In the genomic region with DNA sequence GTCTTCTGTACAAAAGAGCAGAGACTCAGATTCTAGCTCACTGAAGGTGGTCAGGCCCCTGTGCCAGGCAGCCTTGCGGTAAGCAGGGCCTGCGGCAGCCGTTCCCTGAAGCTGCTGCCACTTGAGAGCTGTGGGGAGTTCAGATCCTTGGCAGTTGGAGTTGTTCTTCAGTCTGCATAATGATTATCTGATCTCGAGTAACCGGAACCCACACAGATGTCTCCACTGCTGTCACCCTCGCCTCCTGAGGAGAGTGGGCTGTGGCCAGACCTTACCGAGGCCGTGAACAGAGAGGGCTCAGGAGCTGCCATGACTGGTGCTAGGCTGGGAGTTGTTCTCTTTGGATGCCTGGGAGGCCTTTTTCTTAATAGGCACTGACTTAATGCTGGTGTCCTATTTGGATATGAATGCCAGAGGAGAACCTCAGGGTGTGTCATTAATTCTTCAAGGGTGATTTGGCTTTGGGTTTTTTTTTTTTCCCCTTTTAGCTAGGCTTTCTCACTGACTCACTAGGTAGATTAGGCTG, we compare ENCODE assay signal across 10 mouse cellular contexts. TPM values are rescaled to one million over a fixed set of nuclear protein-coding genes. Genes with fewer than 3 reads are reported as not detected.
DNase-seq lines count a peak whose midpoint lies in the region; ATAC-seq and TF ChIP-seq lines count a peak whose summit lies in the region.
"Had no signal": no experiment of that assay in that cellular context is flagged by ENCODE, and none has a peak within 500 bp of the region (broad histone marks: within the 10 kb centered on the region; RNA-seq: fewer than 3 reads in every experiment).

No protein-coding gene starts in this region.

- 19% methylated on average over 8 of the region's 8 CpGs for WGBS in midbrain, postnatal 0 days
- 64% methylated on average over 8 of the region's 8 CpGs for WGBS in intestine, postnatal 0 days

- ATAC-seq in midbrain, postnatal 0 days (ENCODE audit: low FRiP score) = no peak
- no peak for ATAC-seq in intestine, postnatal 0 days

- peak overlapping the region; percentile 28 for H3K4me2 ChIP-seq in midbrain, postnatal 0 days (ENCODE audit: low read depth, low read length, poor library complexity, severe bottlenecking)
- no peak overlapping the region for H3K4me2 ChIP-seq in intestine, postnatal 0 days (replicated peaks; ENCODE audit: low read depth)
- H3K4me2 ChIP-seq: limb, embryonic 13.5 days had no signal

- peaks cover 27% of the 10 kb centered on the region for H3K4me1 ChIP-seq in midbrain, postnatal 0 days (ENCODE audit: insufficient read depth, low read length)
- H3K4me1 ChIP-seq in intestine, postnatal 0 days (replicated peaks; ENCODE audit: control insufficient read depth, insufficient read depth, low read length) = peaks cover 2% of the 10 kb centered on the region; the same call in 1 of the 2 replicates

- no peak overlapping the region; the same call in 1 of the 2 replicates for H3K9ac ChIP-seq in midbrain, postnatal 0 days (replicated peaks; ENCODE audit: low read length, poor library complexity, severe bottlenecking)
- H3K9ac ChIP-seq in intestine, postnatal 0 days (ENCODE audit: low read depth, low read length) = no peak overlapping the region
- H3K9ac ChIP-seq: limb, embryonic 13.5 days had no signal

- no peaks in the 10 kb centered on the region for H3K9me3 ChIP-seq in midbrain, postnatal 0 days (ENCODE audit: low read length)
- H3K9me3 ChIP-seq in intestine, postnatal 0 days (ENCODE audit: control insufficient read depth) = no peaks in the 10 kb centered on the region
- H3K9me3 ChIP-seq: limb, embryonic 13.5 days had no signal

- no peak for DNase-seq in left cerebral cortex, adult 2 months (ENCODE audit: extremely low spot score in 1 of 2, low spot score in 2 of 2)
- no peak for DNase-seq in left cerebral cortex, postnatal 10 days (ENCODE audit: extremely low spot score in 1 of 2, low spot score in 2 of 2)
- peak; percentile 20 for DNase-seq in T-cell, adult 2 months (ENCODE audit: low spot score)
- DNase-seq in fibroblast of lung, adult 2 months (ENCODE audit: low read depth) = peak; percentile 76
- DNase-seq in midbrain, postnatal 0 days (ENCODE audit: low spot score) = peak; percentile 53
- no peak for DNase-seq in left cerebral cortex, adult 9 months (ENCODE audit: low spot score in 2 of 2)
- DNase-seq in left cerebral cortex, adult 11 months (ENCODE audit: low spot score) = no peak
- DNase-seq: adrenal gland, adult 8-10 months had no signal

- peak overlapping the region; percentile 47 for H3K27ac ChIP-seq in left cerebral cortex, adult 2 months
- peak overlapping the region; percentile 44 for H3K27ac ChIP-seq in midbrain, postnatal 0 days (ENCODE audit: low read depth, low read length)
- no peak overlapping the region for H3K27ac ChIP-seq in intestine, postnatal 0 days (ENCODE audit: low read depth, low read length)
- H3K27ac ChIP-seq: limb, embryonic 13.5 days had no signal

- H3K27me3 ChIP-seq in midbrain, postnatal 0 days (ENCODE audit: insufficient read depth, low read length) = no peaks in the 10 kb centered on the region
- no peaks in the 10 kb centered on the region for H3K27me3 ChIP-seq in intestine, postnatal 0 days (replicated peaks; ENCODE audit: control insufficient read depth, insufficient read depth, low read length)
- H3K27me3 ChIP-seq: limb, embryonic 13.5 days had no signal

- H3K36me3 ChIP-seq in midbrain, postnatal 0 days (ENCODE audit: insufficient read depth, low read length) = peaks cover 30% of the 10 kb centered on the region
- H3K36me3 ChIP-seq in intestine, postnatal 0 days (ENCODE audit: control insufficient read depth, insufficient read depth) = peaks cover 52% of the 10 kb centered on the region

- intact Hi-C loops in left cerebral cortex, adult 2 months (cut with DNase I) = loop anchor here (5.0 kb wide), 1 partner anchor 71 kb away; no protein-coding TSS in a partner anchor
- intact Hi-C loops in left cerebral cortex, postnatal 10 days (cut with DNase I) = no loop called here

- TF ChIP-seq CTCF in left cerebral cortex, adult 2 months (IDR thresholded peaks at IDR 0.05) = no peak
- TF ChIP-seq CTCF in midbrain, postnatal 0 days (IDR thresholded peaks at IDR 0.05) = no peak
- no peak for TF ChIP-seq CTCF in intestine, postnatal 0 days (IDR thresholded peaks at IDR 0.05; ENCODE audit: low read depth)

- H3K4me3 ChIP-seq in left cerebral cortex, adult 2 months = no peak overlapping the region
- no peak overlapping the region for H3K4me3 ChIP-seq in midbrain, postnatal 0 days (ENCODE audit: low read depth, low read length)
- no peak overlapping the region for H3K4me3 ChIP-seq in intestine, postnatal 0 days (ENCODE audit: low read depth, low read length)
- H3K4me3 ChIP-seq: limb, embryonic 13.5 days had no signal

RNA-seq across cellular contexts. Expression of gene Ppp1cc, which starts 8.6 kb away (rescaled TPM):
- 100 to 1,000 TPM; 176 to 195 TPM for total RNA-seq in left cerebral cortex, adult 2 months (2021)
- 100 to 1,000 TPM; 170 to 190 TPM for total RNA-seq in left cerebral cortex, postnatal 10 days (2021)
- 206 and 221 TPM in 2 replicates for total RNA-seq in midbrain, postnatal 0 days (2014; rRNA removed)
- 154 and 164 TPM in 2 replicates for polyA plus RNA-seq in midbrain, postnatal 0 days (2015; fragmentation: Nextera tagmentation; extraction: Ambion mirVana)
- polyA plus RNA-seq in intestine, postnatal 0 days (2015; fragmentation: Nextera tagmentation; extraction: Ambion mirVana) = 138 and 144 TPM in 2 replicates

RNA-seq across cellular contexts. Expression of gene Ccdc63, which starts 26.1 kb away (rescaled TPM):
- 1 to 10 TPM in 1 of 2 experiments, under 1 TPM in 1; 0.66 to 1.1 TPM for total RNA-seq in left cerebral cortex, adult 2 months (2021)
- total RNA-seq in left cerebral cortex, postnatal 10 days (2021) = 1 to 10 TPM in 1 of 2 experiments, under 1 TPM in 1; 0.24 to 1.2 TPM
- total RNA-seq in midbrain, postnatal 0 days (2014; rRNA removed) = 0.52 TPM in 1 of 2 replicates, not detected in the other
- polyA plus RNA-seq in midbrain, postnatal 0 days (2015; fragmentation: Nextera tagmentation; extraction: Ambion mirVana) = not detected in 2 replicates
- not detected in 2 replicates for polyA plus RNA-seq in intestine, postnatal 0 days (2015; fragmentation: Nextera tagmentation; extraction: Ambion mirVana)
- polyA plus RNA-seq: limb, embryonic 13.5 days had no signal

RNA-seq across cellular contexts. Expression of gene Hvcn1, which starts 39.9 kb away (rescaled TPM):
- 1 to 10 TPM; 2.1 to 2.2 TPM for total RNA-seq in left cerebral cortex, adult 2 months (2021)
- 1 to 10 TPM; 2.1 to 2.6 TPM for total RNA-seq in left cerebral cortex, postnatal 10 days (2021)
- 2.0 and 2.2 TPM in 2 replicates for total RNA-seq in midbrain, postnatal 0 days (2014; rRNA removed)
- 1.3 and 1.6 TPM in 2 replicates for polyA plus RNA-seq in midbrain, postnatal 0 days (2015; fragmentation: Nextera tagmentation; extraction: Ambion mirVana)
- polyA plus RNA-seq in intestine, postnatal 0 days (2015; fragmentation: Nextera tagmentation; extraction: Ambion mirVana) = 3.6 TPM in 2 replicates

Comparison
In these comparisons a context has a peak if more than half of its experiments do, and no peak if none do; other contexts are left out.
1. DNase-seq: peak in T-cell, adult 2 months (single experiment), fibroblast of lung, adult 2 months (single experiment) and midbrain, postnatal 0 days (single experiment); none in left cerebral cortex, adult 2 months (0 of 2), left cerebral cortex, postnatal 10 days (0 of 2), left cerebral cortex, adult 9 months (0 of 2) and left cerebral cortex, adult 11 months (single experiment).